Comparison of ENCODE assay signal across 21 mouse cellular contexts in the genomic region with DNA sequence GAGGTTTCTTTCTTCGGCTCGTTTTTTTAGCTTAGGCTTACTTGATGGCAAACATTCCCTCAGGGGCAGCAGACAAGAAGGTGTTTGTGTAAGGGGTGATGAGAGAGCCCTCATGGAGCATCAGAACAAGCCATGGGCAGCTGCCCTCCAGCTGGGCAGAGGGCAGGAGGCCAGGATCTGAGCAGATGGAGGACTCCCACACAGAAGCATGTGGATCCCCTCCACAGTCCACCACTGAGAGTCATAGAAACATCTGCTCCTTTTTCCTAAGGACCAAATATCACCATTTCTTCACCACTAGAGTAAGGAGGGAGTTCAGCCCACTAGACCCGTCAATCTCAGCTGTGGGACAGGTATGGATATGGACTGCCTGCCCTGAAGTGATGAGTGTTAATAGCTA.
A peak's percentile ranks its signal among the peaks of the same experiment; 100 is the strongest.
DNase-seq lines count a peak whose midpoint lies in the region; ATAC-seq lines count a peak whose summit lies in the region.
"Had no signal": no experiment of that assay in that cellular context is flagged by ENCODE, and none has a peak within 500 bp of the region (broad histone marks: within the 10 kb centered on the region; RNA-seq: fewer than 3 reads in every experiment).

No protein-coding gene starts in this region.

- H3K4me3 ChIP-seq in heart, embryonic 11.5 days (ENCODE audit: low read depth, low read length) = no peak overlapping the region
- H3K4me3 ChIP-seq: heart, embryonic 13.5 days; hindbrain, embryonic 13.5 days; limb, embryonic 15.5 days had no signal

- H3K4me1 ChIP-seq in heart, embryonic 11.5 days (ENCODE audit: control insufficient read depth, insufficient read depth, low read length) = no peaks in the 10 kb centered on the region
- H3K4me1 ChIP-seq: heart, embryonic 13.5 days; limb, embryonic 15.5 days had no signal

- no peaks in the 10 kb centered on the region for H3K27me3 ChIP-seq in heart, embryonic 11.5 days (ENCODE audit: control insufficient read depth, insufficient read depth, low read length)
- H3K27me3 ChIP-seq: heart, embryonic 13.5 days; hindbrain, embryonic 13.5 days; limb, embryonic 15.5 days; Patski had no signal

- intact Hi-C loops in left cerebral cortex, postnatal 36 days (cut with DNase I) = no loop called here

- no peaks in the 10 kb centered on the region for H3K9me3 ChIP-seq in heart, embryonic 11.5 days (replicated peaks; ENCODE audit: control insufficient read depth, low read length)
- H3K9me3 ChIP-seq: heart, embryonic 13.5 days; limb, embryonic 15.5 days had no signal

- no peak overlapping the region for H3K9ac ChIP-seq in heart, embryonic 11.5 days (ENCODE audit: low read depth, low read length)
- H3K9ac ChIP-seq: heart, embryonic 13.5 days; hindbrain, embryonic 13.5 days; limb, embryonic 15.5 days; liver, postnatal 0 days had no signal

- no peak overlapping the region for H3K27ac ChIP-seq in heart, embryonic 11.5 days (ENCODE audit: low read depth, low read length)
- H3K27ac ChIP-seq: heart, embryonic 13.5 days; hindbrain, embryonic 13.5 days; limb, embryonic 15.5 days; stomach, postnatal 0 days had no signal

- 61% methylated on average over 3 of the region's 3 CpGs for WGBS in heart, embryonic 11.5 days (ENCODE audit: insufficient replicate concordance)

- H3K36me3 ChIP-seq in heart, embryonic 11.5 days (ENCODE audit: control insufficient read depth, insufficient read depth, low read length) = no peaks in the 10 kb centered on the region
- H3K36me3 ChIP-seq: heart, embryonic 13.5 days; hindbrain, embryonic 13.5 days; limb, embryonic 15.5 days had no signal

- ATAC-seq in heart, embryonic 11.5 days (replicated peaks; ENCODE audit: insufficient number of reproducible peaks, low FRiP score, low TSS enrichment) = no peak
- ATAC-seq: activated CD4-positive, CD25-positive, alpha-beta regulatory T cell, adult 4 months; liver, postnatal 0 days; Patski had no signal

- H3K4me2 ChIP-seq in heart, embryonic 11.5 days = no peak overlapping the region
- H3K4me2 ChIP-seq: heart, embryonic 13.5 days; hindbrain, embryonic 13.5 days; limb, embryonic 15.5 days; midbrain, embryonic 11.5 days had no signal

- DNase-seq in heart, postnatal 4 days = peak; percentile 40
- DNase-seq in layer of hippocampus, postnatal 10 days (ENCODE audit: low spot score in 2 of 2) = peak; percentile 37 to 54
- DNase-seq in layer of hippocampus, adult 18-20 months (ENCODE audit: low spot score in 2 of 2) = no peak
- DNase-seq in left cerebral cortex, postnatal 36 days (ENCODE audit: low spot score in 2 of 2) = peak; percentile 12 to 26
- peak; percentile 58 to 61 for DNase-seq in right cerebral cortex, postnatal 10 days (ENCODE audit: low spot score in 2 of 2)
- no peak for DNase-seq in adrenal gland, postnatal 36 days
- DNase-seq: adrenal gland, postnatal 14 days; cerebellum, adult 8-10 months; kidney, adult 11 months; kidney, postnatal 36 days; liver, postnatal 0 days; lung, postnatal 36 days; thymus, postnatal 14 days had no signal

Comparison
In these comparisons a context has a peak if more than half of its experiments do, and no peak if none do; other contexts are left out.
1. DNase-seq: peak in heart, postnatal 4 days (single experiment), layer of hippocampus, postnatal 10 days (2 of 2), left cerebral cortex, postnatal 36 days (2 of 2) and right cerebral cortex, postnatal 10 days (2 of 2); none in layer of hippocampus, adult 18-20 months (0 of 2) and adrenal gland, postnatal 36 days (0 of 2).